Comparison of ENCODE assay signal across 9 mouse cellular contexts in genomic region chr4:10508163-10508821, GRCm38 (mm10).
A peak's percentile ranks its signal among the peaks of the same experiment; 100 is the strongest.
DNase-seq lines count a peak whose midpoint lies in the region; ATAC-seq and TF ChIP-seq lines count a peak whose summit lies in the region.
"Had no signal": no experiment of that assay in that cellular context is flagged by ENCODE, and none has a peak within 500 bp of the region (broad histone marks: within the 10 kb centered on the region; RNA-seq: fewer than 3 reads in every experiment).

No protein-coding gene starts in this region.

- peak; percentile 24; the same call in 1 of the 2 replicates for TF ChIP-seq CTCF in liver, adult 2 months (IDR thresholded peaks at IDR 0.05; ENCODE audit: low read depth, low read length)

- no peaks in the 10 kb centered on the region for H3K36me3 ChIP-seq in liver, adult 2 months (ENCODE audit: control insufficient read depth, insufficient read depth, low read length)
- no peaks in the 10 kb centered on the region for H3K36me3 ChIP-seq in liver, embryonic 12.5 days
- H3K36me3 ChIP-seq in neural tube, embryonic 11.5 days (ENCODE audit: control insufficient read depth, insufficient read depth, low read length), result no peaks in the 10 kb centered on the region
- H3K36me3 ChIP-seq: liver, embryonic 13.5 days had no signal

- ATAC-seq in liver, embryonic 12.5 days, result no peak
- no peak for ATAC-seq in neural tube, embryonic 11.5 days (ENCODE audit: insufficient read depth, low FRiP score, low TSS enrichment)

- DNase-seq in cerebellum, adult 18-20 months, result peak; percentile 2 to 6
- no peak for DNase-seq in cerebellum, adult 11 months
- peak; percentile 3 for DNase-seq in liver, adult 2 months (ENCODE audit: extremely low read depth, low read depth, low spot score)
- peak; percentile 18 for DNase-seq in brain, embryonic 18.5 days (ENCODE audit: low read depth, low spot score)
- DNase-seq in layer of hippocampus, adult 11-12 months (ENCODE audit: low spot score), result peak; percentile 4
- DNase-seq in neural tube, embryonic 11.5 days (ENCODE audit: low spot score), result peak; percentile 23
- DNase-seq in adrenal gland, adult 18-20 months (ENCODE audit: low spot score in 2 of 2), result no peak
- DNase-seq: liver, embryonic 13.5 days had no signal

- no peaks in the 10 kb centered on the region for H3K27me3 ChIP-seq in liver, adult 2 months (ENCODE audit: control insufficient read depth, insufficient read depth, low read length)
- no peaks in the 10 kb centered on the region for H3K27me3 ChIP-seq in liver, embryonic 12.5 days (replicated peaks)
- H3K27me3 ChIP-seq in neural tube, embryonic 11.5 days (ENCODE audit: control insufficient read depth, insufficient read depth, low read length), result no peaks in the 10 kb centered on the region
- H3K27me3 ChIP-seq: liver, embryonic 13.5 days had no signal

- no peak overlapping the region for H3K4me2 ChIP-seq in liver, embryonic 12.5 days
- H3K4me2 ChIP-seq in neural tube, embryonic 11.5 days (ENCODE audit: low read depth), result no peak overlapping the region
- H3K4me2 ChIP-seq: liver, embryonic 13.5 days had no signal

- 61% methylated on average over 6 of the region's 6 CpGs for WGBS in liver, adult 2 months
- 50% methylated on average over 6 of the region's 6 CpGs for WGBS in liver, embryonic 12.5 days (ENCODE audit: insufficient replicate concordance)
- WGBS in neural tube, embryonic 11.5 days, result 64% methylated on average over 6 of the region's 6 CpGs

- H3K4me3 ChIP-seq in liver, adult 2 months (ENCODE audit: insufficient read depth, low read depth, low read length), result no peak overlapping the region
- H3K4me3 ChIP-seq in liver, embryonic 12.5 days, result no peak overlapping the region
- no peak overlapping the region for H3K4me3 ChIP-seq in neural tube, embryonic 11.5 days (ENCODE audit: low read depth, low read length)
- H3K4me3 ChIP-seq: liver, embryonic 13.5 days had no signal

- TF ChIP-seq POLR2A in liver, adult 2 months (IDR thresholded peaks at IDR 0.05; ENCODE audit: extremely low read depth, insufficient read depth, low read length), result no peak

- H3K27ac ChIP-seq in liver, adult 2 months (replicated peaks; ENCODE audit: insufficient read depth, low read depth, low read length), result no peak overlapping the region
- no peak overlapping the region for H3K27ac ChIP-seq in liver, embryonic 12.5 days
- no peak overlapping the region for H3K27ac ChIP-seq in neural tube, embryonic 11.5 days (ENCODE audit: low read depth, low read length)
- H3K27ac ChIP-seq: liver, embryonic 13.5 days had no signal

- no peak overlapping the region for H3K9ac ChIP-seq in liver, adult 2 months (ENCODE audit: low read depth, low read length)
- no peak overlapping the region for H3K9ac ChIP-seq in liver, embryonic 12.5 days
- no peak overlapping the region for H3K9ac ChIP-seq in neural tube, embryonic 11.5 days (ENCODE audit: low read length)
- H3K9ac ChIP-seq: liver, embryonic 13.5 days had no signal

- no peaks in the 10 kb centered on the region for H3K79me2 ChIP-seq in liver, adult 2 months (ENCODE audit: control insufficient read depth, insufficient read depth, low read length)

- no peaks in the 10 kb centered on the region for H3K4me1 ChIP-seq in liver, adult 2 months (ENCODE audit: control insufficient read depth, insufficient read depth, low read length)
- H3K4me1 ChIP-seq in liver, embryonic 12.5 days, result no peaks in the 10 kb centered on the region
- no peaks in the 10 kb centered on the region for H3K4me1 ChIP-seq in neural tube, embryonic 11.5 days (ENCODE audit: control insufficient read depth, insufficient read depth, low read length)
- H3K4me1 ChIP-seq: liver, embryonic 13.5 days had no signal

- no peaks in the 10 kb centered on the region for H3K9me3 ChIP-seq in liver, embryonic 12.5 days (replicated peaks)
- H3K9me3 ChIP-seq in neural tube, embryonic 11.5 days (ENCODE audit: control insufficient read depth, low read length), result no peaks in the 10 kb centered on the region
- H3K9me3 ChIP-seq: liver, embryonic 13.5 days had no signal

Comparison
In these comparisons a context has a peak if more than half of its experiments do, and no peak if none do; other contexts are left out.
1. DNase-seq: peak in cerebellum, adult 18-20 months (2 of 2), liver, adult 2 months (single experiment), brain, embryonic 18.5 days (single experiment), layer of hippocampus, adult 11-12 months (single experiment) and neural tube, embryonic 11.5 days (single experiment); none in cerebellum, adult 11 months (single experiment) and adrenal gland, adult 18-20 months (0 of 2).